Mouse (Mus musculus) ES-Bruce4 (cell line): ENCODE results near the gene Dlgap1.

Experiments
- CTCF ChIP-seq: IDR thresholded peaks from one replicate; pipeline ENCODE4 v1.8.1; 2011; ENCODE audit warnings: low read depth, low read length
- POLR2A ChIP-seq: IDR thresholded peaks from one replicate; pipeline ENCODE4 v1.8.1; 2011; ENCODE audit warnings: low read length; ENCODE audit not compliant: insufficient read depth

- no peak for TF ChIP-seq POLR2A
- no peak for TF ChIP-seq CTCF
Observed at GRCm38 (mm10) chr17:70457103-70457502, 488.2 kb downstream of the Dlgap1 start.
